Mouse (Mus musculus): ENCODE measurements around the gene Fam168b. TPM values are rescaled to one million over a fixed set of nuclear protein-coding genes. Genes with fewer than 3 reads are reported as not detected.

Fam168b gene
- polyA plus RNA-seq, 1 experiment from 2014 or later: 102 TPM

- H3K4me3 ChIP-seq (ENCODE audit: low read length): peak overlapping the region; percentile 57
- H3K9ac ChIP-seq (ENCODE audit: low read depth, low read length): peak overlapping the region; percentile 93
- under 1% methylated on average over 12 of the region's 12 CpGs for WGBS
- ATAC-seq: no peak
- H3K4me1 ChIP-seq (ENCODE audit: control insufficient read depth, insufficient read depth, low read depth, low read length): peaks cover 34% of the 10 kb centered on the region
- peak overlapping the region; percentile 99 for H3K27ac ChIP-seq (ENCODE audit: low read depth, low read length)
- H3K4me2 ChIP-seq (ENCODE audit: low read length): peak overlapping the region; percentile 76
- H3K27me3 ChIP-seq (replicated peaks; ENCODE audit: control insufficient read depth, insufficient read depth, low read length): no peaks in the 10 kb centered on the region; the same call in 1 of the 2 replicates
- H3K9me3 ChIP-seq (ENCODE audit: control insufficient read depth, low read length): no peaks in the 10 kb centered on the region
- no peaks in the 10 kb centered on the region for H3K36me3 ChIP-seq (ENCODE audit: control insufficient read depth, insufficient read depth, low read length)
Observed at GRCm38 (mm10) chr1:34841709-34842388, 1.0 kb downstream of the Fam168b start.

GRCm38 (mm10) chr1:34839241-34839640 lies 3.6 kb downstream of the Fam168b start:
- H3K9ac ChIP-seq (ENCODE audit: low read depth, low read length): no peak overlapping the region
- no peak for ATAC-seq
- no peaks in the 10 kb centered on the region for H3K9me3 ChIP-seq (ENCODE audit: control insufficient read depth, low read length)
- H3K4me3 ChIP-seq (ENCODE audit: low read length): no peak overlapping the region
- peak overlapping the region; percentile 17; the same call in 1 of the 2 replicates for H3K4me2 ChIP-seq (ENCODE audit: low read length)
- H3K27me3 ChIP-seq (replicated peaks; ENCODE audit: control insufficient read depth, insufficient read depth, low read length): no peaks in the 10 kb centered on the region
- H3K4me1 ChIP-seq (ENCODE audit: control insufficient read depth, insufficient read depth, low read depth, low read length): peaks cover 34% of the 10 kb centered on the region
- 56% methylated on average over 12 of the region's 12 CpGs for WGBS
- no peak overlapping the region for H3K27ac ChIP-seq (ENCODE audit: low read depth, low read length)
- peaks cover 3% of the 10 kb centered on the region for H3K36me3 ChIP-seq (ENCODE audit: control insufficient read depth, insufficient read depth, low read length)

- Histone ChIP-seq H3K4me1 (ENCODE audit: control insufficient read depth, insufficient read depth, low read depth, low read length) (peaks cover 29% of the 10 kb centered on the region), H3K27ac (ENCODE audit: low read depth, low read length) (no peak overlapping the region), H3K36me3 (ENCODE audit: control insufficient read depth, insufficient read depth, low read length) (peaks cover 3% of the 10 kb centered on the region), H3K4me2 (ENCODE audit: low read length) (no peak overlapping the region), H3K27me3 (replicated peaks; ENCODE audit: control insufficient read depth, insufficient read depth, low read length) (no peaks in the 10 kb centered on the region), H3K9ac (ENCODE audit: low read depth, low read length) (no peak overlapping the region), H3K9me3 (ENCODE audit: control insufficient read depth, low read length) (no peaks in the 10 kb centered on the region), H3K4me3 (ENCODE audit: low read length) (no peak overlapping the region)
- ATAC-seq: no peak
- WGBS: 55% methylated on average over 6 of the region's 6 CpGs
Observed at GRCm38 (mm10) chr1:34837951-34838689, 4.7 kb downstream of the Fam168b start.

- H3K4me2 ChIP-seq (ENCODE audit: low read length): no peak overlapping the region
- H3K4me1 ChIP-seq (ENCODE audit: control insufficient read depth, insufficient read depth, low read depth, low read length): peaks cover 19% of the 10 kb centered on the region
- no peak overlapping the region for H3K27ac ChIP-seq (ENCODE audit: low read depth, low read length)
- H3K27me3 ChIP-seq (replicated peaks; ENCODE audit: control insufficient read depth, insufficient read depth, low read length): no peaks in the 10 kb centered on the region
- ATAC-seq: no peak
- H3K4me3 ChIP-seq (ENCODE audit: low read length): no peak overlapping the region
- H3K36me3 ChIP-seq (ENCODE audit: control insufficient read depth, insufficient read depth, low read length): peaks cover 3% of the 10 kb centered on the region
- 86% methylated on average over 2 of the region's 2 CpGs for WGBS
- H3K9me3 ChIP-seq (ENCODE audit: control insufficient read depth, low read length): no peaks in the 10 kb centered on the region
- no peak overlapping the region for H3K9ac ChIP-seq (ENCODE audit: low read depth, low read length)
Observed at GRCm38 (mm10) chr1:34834904-34835303, 8.0 kb downstream of the Fam168b start.

GRCm38 (mm10) chr1:34831381-34831780 lies 11.5 kb downstream of the Fam168b start:
- Histone ChIP-seq H3K36me3 (ENCODE audit: control insufficient read depth, insufficient read depth, low read length) (peaks cover 9% of the 10 kb centered on the region), H3K4me3 (ENCODE audit: low read length) (no peak overlapping the region), H3K4me2 (ENCODE audit: low read length) (no peak overlapping the region), H3K9me3 (ENCODE audit: control insufficient read depth, low read length) (no peaks in the 10 kb centered on the region), H3K9ac (ENCODE audit: low read depth, low read length) (no peak overlapping the region), H3K27ac (ENCODE audit: low read depth, low read length) (no peak overlapping the region), H3K4me1 (ENCODE audit: control insufficient read depth, insufficient read depth, low read depth, low read length) (peaks cover 6% of the 10 kb centered on the region), H3K27me3 (replicated peaks; ENCODE audit: control insufficient read depth, insufficient read depth, low read length) (no peaks in the 10 kb centered on the region)
- no peak for ATAC-seq
- WGBS: 82% methylated on average over 1 of the region's 1 CpGs

GRCm38 (mm10) chr1:34830934-34831333 lies 11.9 kb downstream of the Fam168b start:
- H3K27ac ChIP-seq (ENCODE audit: low read depth, low read length): no peak overlapping the region
- no peak for ATAC-seq
- WGBS: 74% methylated on average over 2 of the region's 2 CpGs
- no peaks in the 10 kb centered on the region for H3K27me3 ChIP-seq (replicated peaks; ENCODE audit: control insufficient read depth, insufficient read depth, low read length)
- peaks cover 9% of the 10 kb centered on the region; the same call in 1 of the 2 replicates for H3K36me3 ChIP-seq (ENCODE audit: control insufficient read depth, insufficient read depth, low read length)
- no peak overlapping the region for H3K4me3 ChIP-seq (ENCODE audit: low read length)
- H3K9me3 ChIP-seq (ENCODE audit: control insufficient read depth, low read length): no peaks in the 10 kb centered on the region
- no peak overlapping the region for H3K9ac ChIP-seq (ENCODE audit: low read depth, low read length)
- H3K4me2 ChIP-seq (ENCODE audit: low read length): no peak overlapping the region
- peaks cover 6% of the 10 kb centered on the region for H3K4me1 ChIP-seq (ENCODE audit: control insufficient read depth, insufficient read depth, low read depth, low read length)

GRCm38 (mm10) chr1:34828528-34829294 lies 14.2 kb downstream of the Fam168b start:
- H3K4me1 ChIP-seq (ENCODE audit: control insufficient read depth, insufficient read depth, low read depth, low read length): peaks cover 6% of the 10 kb centered on the region
- H3K9me3 ChIP-seq (ENCODE audit: control insufficient read depth, low read length): no peaks in the 10 kb centered on the region
- 89% methylated on average over 5 of the region's 5 CpGs for WGBS
- no peak overlapping the region for H3K4me3 ChIP-seq (ENCODE audit: low read length)
- no peak for ATAC-seq
- H3K36me3 ChIP-seq (ENCODE audit: control insufficient read depth, insufficient read depth, low read length): peaks cover 9% of the 10 kb centered on the region; the same call in 1 of the 2 replicates
- H3K27ac ChIP-seq (ENCODE audit: low read depth, low read length): no peak overlapping the region
- H3K4me2 ChIP-seq (ENCODE audit: low read length): no peak overlapping the region
- H3K27me3 ChIP-seq (replicated peaks; ENCODE audit: control insufficient read depth, insufficient read depth, low read length): no peaks in the 10 kb centered on the region
- H3K9ac ChIP-seq (ENCODE audit: low read depth, low read length): no peak overlapping the region

DNA sequence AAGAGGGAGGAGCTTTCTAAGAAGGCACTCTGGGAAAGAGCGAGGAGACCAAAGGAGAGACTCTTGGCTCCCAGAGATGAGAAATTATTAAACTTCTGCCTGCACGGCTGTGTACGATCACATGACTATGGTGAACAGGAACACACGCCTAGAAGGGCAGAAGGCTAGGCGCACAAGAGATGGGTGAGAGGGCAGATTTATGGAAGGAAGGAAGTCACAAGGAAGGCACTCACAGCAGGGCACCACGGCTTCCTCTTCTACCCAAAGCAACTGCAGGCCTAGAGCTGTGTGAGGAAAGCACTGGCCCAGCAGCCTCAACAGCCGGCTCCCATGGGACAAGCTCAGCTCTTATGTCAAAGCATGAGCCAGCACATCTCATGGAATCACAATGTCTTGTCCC lies 15.0 kb downstream of the Fam168b start:
- Histone ChIP-seq H3K4me2 (ENCODE audit: low read length) (no peak overlapping the region), H3K4me1 (ENCODE audit: control insufficient read depth, insufficient read depth, low read depth, low read length) (peaks cover 6% of the 10 kb centered on the region), H3K36me3 (ENCODE audit: control insufficient read depth, insufficient read depth, low read length) (peaks cover 9% of the 10 kb centered on the region; the same call in 1 of the 2 replicates), H3K4me3 (ENCODE audit: low read length) (no peak overlapping the region), H3K27ac (ENCODE audit: low read depth, low read length) (no peak overlapping the region), H3K9me3 (ENCODE audit: control insufficient read depth, low read length) (no peaks in the 10 kb centered on the region), H3K9ac (ENCODE audit: low read depth, low read length) (no peak overlapping the region), H3K27me3 (replicated peaks; ENCODE audit: control insufficient read depth, insufficient read depth, low read length) (no peaks in the 10 kb centered on the region)
- ATAC-seq: no peak
- 80% methylated on average over 7 of the region's 7 CpGs for WGBS

DNA sequence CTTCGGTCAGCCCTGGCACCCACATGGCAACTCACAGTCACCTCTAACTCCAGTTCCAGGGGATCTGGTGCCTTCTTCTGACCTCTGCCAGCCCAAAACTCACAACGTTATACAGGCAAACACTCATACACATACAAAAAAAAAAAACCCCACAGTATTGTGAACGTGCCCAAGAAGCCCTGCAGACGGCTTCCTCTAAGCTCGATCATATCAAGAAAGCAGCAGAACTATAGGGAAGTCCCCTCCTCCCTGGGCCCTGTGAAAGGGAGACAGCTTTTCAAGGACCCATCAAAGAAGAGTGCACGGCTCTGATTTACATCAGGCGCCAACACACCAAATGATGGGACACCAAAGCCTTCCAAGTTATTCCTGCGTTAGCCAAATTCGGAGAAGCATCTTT lies 17.0 kb downstream of the Fam168b start:
- H3K36me3 ChIP-seq (ENCODE audit: control insufficient read depth, insufficient read depth, low read length): peaks cover 9% of the 10 kb centered on the region; the same call in 1 of the 2 replicates
- no peak overlapping the region for H3K27ac ChIP-seq (ENCODE audit: low read depth, low read length)
- 91% methylated on average over 9 of the region's 9 CpGs for WGBS
- no peak for ATAC-seq
- no peak overlapping the region for H3K4me3 ChIP-seq (ENCODE audit: low read length)
- no peaks in the 10 kb centered on the region; the same call in 1 of the 2 replicates for H3K4me1 ChIP-seq (ENCODE audit: control insufficient read depth, insufficient read depth, low read depth, low read length)
- H3K27me3 ChIP-seq (replicated peaks; ENCODE audit: control insufficient read depth, insufficient read depth, low read length): no peaks in the 10 kb centered on the region
- H3K9ac ChIP-seq (ENCODE audit: low read depth, low read length): no peak overlapping the region
- H3K9me3 ChIP-seq (ENCODE audit: control insufficient read depth, low read length): no peaks in the 10 kb centered on the region
- no peak overlapping the region for H3K4me2 ChIP-seq (ENCODE audit: low read length)
